Mouse (Mus musculus) hindbrain, embryonic 11.5 days (tissue): Measurements from ENCODE around the gene Pola2. TPM values are rescaled to one million over a fixed set of nuclear protein-coding genes. Genes with fewer than 3 reads are reported as not detected.

Source experiments
- ATAC-seq: fragments of 200-750 bp; cut with Nextera tagmentation; 2 replicates; pipeline ENCODE4 v1.8.0; 2017; ENCODE audit warnings: mild to moderate bottlenecking, moderate TSS enrichment, moderate library complexity; ENCODE audit not compliant: low FRiP score
- DNase-seq: peaks from one replicate; pipeline ENCODE4 v3.0.0-alpha.2; 2015; ENCODE audit warnings: low spot score
- H3K27ac ChIP-seq: fragments of 300-500 bp; sonication (generic); 2 replicates; pipeline ENCODE4 v1.5.1; 2014; ENCODE audit warnings: mild to moderate bottlenecking, low read depth, low read length
- H3K27me3 ChIP-seq: fragments of 300-500 bp; sonication (generic); 2 replicates; pipeline ENCODE4 v1.6.1; 2014; ENCODE audit warnings: mild to moderate bottlenecking, low read length, moderate library complexity, mixed read lengths; ENCODE audit not compliant: control insufficient read depth, insufficient read depth
- H3K36me3 ChIP-seq: fragments of 300-500 bp; sonication (generic); 2 replicates; pipeline ENCODE4 v1.6.1; 2014; ENCODE audit warnings: mild to moderate bottlenecking, low read length, moderate library complexity, mixed read lengths; ENCODE audit not compliant: control insufficient read depth, insufficient read depth
- H3K4me1 ChIP-seq: fragments of 300-500 bp; sonication (generic); replicated peaks from 2 replicates; pipeline ENCODE4 v1.6.1; 2014; ENCODE audit warnings: low read length, mixed read lengths; ENCODE audit not compliant: control insufficient read depth, insufficient read depth
- H3K4me2 ChIP-seq: fragments of 300-500 bp; sonication (generic); replicated peaks from 2 replicates; pipeline ENCODE4 v1.6.1; 2014; ENCODE audit warnings: mild to moderate bottlenecking, low read depth, low read length
- H3K4me3 ChIP-seq: fragments of 300-500 bp; sonication (generic); 2 replicates; pipeline ENCODE4 v1.5.1; 2014; ENCODE audit warnings: low read depth, low read length
- H3K9ac ChIP-seq: fragments of 300-500 bp; sonication (generic); 2 replicates; pipeline ENCODE4 v1.6.1; 2014; ENCODE audit warnings: low read depth, low read length
- H3K9me3 ChIP-seq: fragments of 300-500 bp; sonication (generic); 2 replicates; pipeline ENCODE4 v1.6.1; 2016; ENCODE audit warnings: low read length; ENCODE audit not compliant: control insufficient read depth
- WGBS: fragments of 180-500 bp; shearing (Covaris S2); extraction: QIAGEN DNeasy Blood & Tissue Kit; methylation state at CpG from one replicate; pipeline ENCODE4 v1.1.7; 2014; 5-methylcytosine and 5-hydroxymethylcytosine counted together
- polyA plus RNA-seq: library from polyadenylated mRNA; unstranded; fragments of >200 nt; fragmentation: Nextera tagmentation; extraction: Ambion mirVana; gene quantifications from 2 replicates; pipeline ENCODE4 v1.2.1, GENCODE M21; 2014

The Pola2 gene
- polyA plus RNA-seq, 1 experiment from 2014 or later = 67.7 TPM

GRCm38 (mm10) chr19:5950218-5950617, 13.8 kb downstream of the Pola2 start:
- DNase-seq (no peak), ATAC-seq (no peak)
- 95% methylated on average over 11 of the region's 11 CpGs for WGBS
- Histone ChIP-seq H3K9me3 (no peaks in the 10 kb centered on the region), H3K4me3 (no peak overlapping the region), H3K36me3 (no peaks in the 10 kb centered on the region), H3K9ac (no peak overlapping the region), H3K4me1 (no peaks in the 10 kb centered on the region), H3K27me3 (no peaks in the 10 kb centered on the region), H3K4me2 (no peak overlapping the region), H3K27ac (no peak overlapping the region)

GRCm38 (mm10) chr19:5945891-5946290, 18.1 kb downstream of the Pola2 start:
- Histone ChIP-seq H3K4me3 (no peak overlapping the region), H3K9ac (no peak overlapping the region), H3K9me3 (no peaks in the 10 kb centered on the region), H3K4me2 (no peak overlapping the region), H3K27ac (no peak overlapping the region), H3K4me1 (no peaks in the 10 kb centered on the region), H3K27me3 (no peaks in the 10 kb centered on the region), H3K36me3 (no peaks in the 10 kb centered on the region)
- DNase-seq (no peak), ATAC-seq (no peak)
- 88% methylated on average over 8 of the region's 8 CpGs for WGBS

- Histone ChIP-seq H3K4me1 (no peaks in the 10 kb centered on the region), H3K4me2 (no peak overlapping the region), H3K27me3 (no peaks in the 10 kb centered on the region), H3K27ac (no peak overlapping the region), H3K4me3 (no peak overlapping the region), H3K9ac (no peak overlapping the region), H3K36me3 (no peaks in the 10 kb centered on the region), H3K9me3 (no peaks in the 10 kb centered on the region)
- DNase-seq (no peak), ATAC-seq (no peak)
- 87% methylated on average over 7 of the region's 7 CpGs for WGBS
Measured at GRCm38 (mm10) chr19:5945027-5945426, 19.0 kb downstream of the Pola2 start.

DNA sequence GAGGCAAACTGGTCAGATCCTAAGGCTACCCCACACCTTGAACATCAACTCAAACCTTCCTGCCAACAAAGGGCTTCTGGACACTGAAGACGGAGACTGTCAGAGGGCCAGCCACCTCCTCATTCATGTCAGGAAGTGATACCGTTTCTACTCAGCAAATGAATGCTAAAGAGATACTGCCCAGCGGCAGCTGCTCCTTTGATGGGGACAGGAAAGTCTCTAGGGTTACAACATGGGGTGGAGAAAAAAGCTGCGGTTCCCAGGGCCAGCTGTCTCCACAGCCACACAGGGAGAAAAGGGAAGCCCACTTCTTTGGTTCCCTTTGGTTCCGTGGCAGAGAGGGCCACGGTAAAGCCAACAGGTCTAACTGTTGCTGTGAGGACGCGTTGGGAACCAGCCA, 19.9 kb downstream of the Pola2 start:
- ATAC-seq (no peak), DNase-seq (no peak)
- no peaks in the 10 kb centered on the region for H3K9me3 ChIP-seq
- no peaks in the 10 kb centered on the region for H3K27me3 ChIP-seq
- H3K4me3 ChIP-seq = no peak overlapping the region
- H3K9ac ChIP-seq = no peak overlapping the region
- H3K36me3 ChIP-seq = no peaks in the 10 kb centered on the region
- no peaks in the 10 kb centered on the region for H3K4me1 ChIP-seq
- WGBS = 79% methylated on average over 8 of the region's 8 CpGs
- H3K27ac ChIP-seq = no peak overlapping the region
- H3K4me2 ChIP-seq = no peak overlapping the region

DNA sequence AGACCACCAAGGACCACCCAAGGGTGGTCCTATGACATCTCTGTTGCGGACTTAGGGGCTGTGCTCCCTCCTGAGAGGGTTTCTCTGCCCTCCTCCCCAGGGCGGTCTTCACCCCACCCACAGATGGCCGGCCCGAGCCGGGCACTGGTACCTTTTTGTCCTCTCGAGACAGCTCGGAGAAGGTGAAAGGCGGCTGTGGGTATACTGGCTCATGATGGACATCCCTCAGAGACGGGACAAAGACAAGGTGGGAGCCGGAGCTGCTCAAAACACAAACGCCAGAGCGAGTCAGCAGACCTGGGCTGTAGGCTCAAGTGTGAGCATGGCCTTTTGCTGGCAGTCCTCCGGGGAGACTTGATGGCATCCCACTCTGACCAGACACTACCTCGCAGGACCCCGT, 20.6 kb downstream of the Pola2 start:
- Histone ChIP-seq H3K9me3 (no peaks in the 10 kb centered on the region), H3K27ac (no peak overlapping the region), H3K9ac (no peak overlapping the region), H3K4me1 (no peaks in the 10 kb centered on the region), H3K27me3 (no peaks in the 10 kb centered on the region), H3K4me3 (no peak overlapping the region), H3K4me2 (no peak overlapping the region), H3K36me3 (no peaks in the 10 kb centered on the region)
- WGBS = 95% methylated on average over 15 of the region's 15 CpGs
- no peak for ATAC-seq
- DNase-seq = no peak

GRCm38 (mm10) chr19:5942581-5942980, 21.4 kb downstream of the Pola2 start:
- Histone ChIP-seq H3K27me3 (no peaks in the 10 kb centered on the region), H3K4me2 (no peak overlapping the region), H3K9ac (no peak overlapping the region), H3K27ac (no peak overlapping the region), H3K36me3 (no peaks in the 10 kb centered on the region), H3K9me3 (no peaks in the 10 kb centered on the region), H3K4me3 (no peak overlapping the region), H3K4me1 (peaks cover 4% of the 10 kb centered on the region; the same call in 1 of the 2 replicates)
- no peak for DNase-seq
- WGBS = 94% methylated on average over 7 of the region's 7 CpGs
- no peak for ATAC-seq

- Histone ChIP-seq H3K9me3 (no peaks in the 10 kb centered on the region), H3K36me3 (no peaks in the 10 kb centered on the region), H3K27me3 (no peaks in the 10 kb centered on the region), H3K4me1 (peaks cover 4% of the 10 kb centered on the region; the same call in 1 of the 2 replicates), H3K9ac (no peak overlapping the region), H3K27ac (no peak overlapping the region), H3K4me2 (no peak overlapping the region), H3K4me3 (no peak overlapping the region)
- ATAC-seq (no peak), DNase-seq (no peak)
- 94% methylated on average over 10 of the region's 10 CpGs for WGBS
Measured at GRCm38 (mm10) chr19:5940656-5941055, 23.3 kb downstream of the Pola2 start.

DNA sequence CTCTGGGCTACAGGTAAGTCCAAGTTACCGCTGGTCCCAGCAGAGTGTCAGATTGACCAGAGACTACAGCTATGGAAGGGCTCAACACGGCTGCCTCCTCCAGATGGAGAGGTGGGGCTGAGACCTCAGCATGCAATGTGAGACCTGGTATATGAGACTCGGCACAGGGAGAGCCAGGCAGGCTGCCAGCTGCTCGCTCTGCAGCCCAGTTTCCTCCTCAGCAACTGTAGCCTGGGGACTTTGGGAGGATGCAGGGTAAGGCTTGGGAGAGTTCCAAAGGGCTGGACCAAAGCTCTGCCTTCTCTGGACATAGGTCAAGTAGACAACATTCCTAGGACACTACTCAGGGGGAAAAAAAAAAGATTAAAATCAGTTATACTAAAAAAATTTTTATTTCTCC, 23.8 kb downstream of the Pola2 start:
- no peak for ATAC-seq
- Histone ChIP-seq H3K27me3 (no peaks in the 10 kb centered on the region), H3K27ac (no peak overlapping the region), H3K4me3 (no peak overlapping the region), H3K9me3 (no peaks in the 10 kb centered on the region), H3K4me2 (no peak overlapping the region), H3K4me1 (peaks cover 4% of the 10 kb centered on the region; the same call in 1 of the 2 replicates), H3K36me3 (no peaks in the 10 kb centered on the region), H3K9ac (no peak overlapping the region)
- no peak for DNase-seq
- 84% methylated on average over 4 of the region's 4 CpGs for WGBS

- 89% methylated on average over 5 of the region's 5 CpGs for WGBS
- no peak overlapping the region for H3K27ac ChIP-seq
- no peak overlapping the region for H3K4me3 ChIP-seq
- H3K27me3 ChIP-seq = no peaks in the 10 kb centered on the region
- H3K4me1 ChIP-seq = peaks cover 4% of the 10 kb centered on the region; the same call in 1 of the 2 replicates
- DNase-seq (no peak), ATAC-seq (no peak)
- H3K4me2 ChIP-seq = no peak overlapping the region
- no peak overlapping the region for H3K9ac ChIP-seq
- no peaks in the 10 kb centered on the region for H3K36me3 ChIP-seq
- H3K9me3 ChIP-seq = no peaks in the 10 kb centered on the region
Measured at GRCm38 (mm10) chr19:5939715-5940114, 24.3 kb downstream of the Pola2 start.
